Mouse (Mus musculus) testis, adult 10 weeks (tissue): ENCODE data around the gene Vmn1r229. TPM values are rescaled to one million over a fixed set of nuclear protein-coding genes. Genes with fewer than 3 reads are reported as not detected.

Source experiments
- polyA plus RNA-seq: library from polyadenylated mRNA; stranded (reverse); fragments of 350-450 nt; fragmentation: Illumina TruSeq; extraction: RNeasy Lipid Tissue Mini Kit (QIAGEN cat#74804); gene quantifications from one replicate; pipeline ENCODE4 v1.2.3, GENCODE M21; 2014; ENCODE audit warnings: low read depth, low replicate concordance

Vmn1r229 gene
- polyA plus RNA-seq = not detected

DNA sequence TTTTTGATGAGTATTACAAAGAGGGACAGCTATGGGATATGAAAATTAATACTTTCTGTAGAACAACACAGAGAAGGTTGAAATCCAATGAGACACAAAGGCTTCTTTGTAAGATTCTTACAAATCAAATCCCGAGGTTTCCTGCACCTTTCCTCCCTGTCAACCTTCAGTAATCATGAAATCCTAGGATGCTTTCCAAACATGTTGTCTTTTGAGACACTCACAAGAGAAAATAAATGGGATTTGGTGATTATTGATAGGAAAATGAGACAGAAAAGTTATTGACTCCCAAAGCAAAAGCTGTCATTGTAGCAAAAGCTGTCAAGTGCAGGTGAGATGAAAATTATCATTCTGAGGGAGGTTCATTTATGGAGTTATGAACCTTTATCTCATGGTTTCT is at the start of gene Vmn1r229:
Vmn1r229 (plus strand) TSS at position 301 of the 400 bp plus-strand sequence.

GRCm38 (mm10) chr17:20786057-20786456 is 25.3 kb upstream of the Vmn1r229 start, which contains the start of gene Vmn1r228:
Vmn1r228 (minus strand) TSS chr17:20786157.

GRCm38 (mm10) chr17:20840144-20840543 is 28.8 kb downstream of the Vmn1r229 start, which contains the start of gene Vmn1r230:
Vmn1r230 (plus strand) TSS chr17:20840444.

Other genes starting within 250 kb of the Vmn1r229 start
- not detected for gene Vmn2r109, start 246.8 kb upstream of the Vmn1r229 start, polyA plus RNA-seq
- 0.01 TPM for gene Vmn2r110, start 215.1 kb upstream of the Vmn1r229 start, polyA plus RNA-seq
- gene Fpr-rs3, start 186.7 kb upstream of the Vmn1r229 start, polyA plus RNA-seq = not detected
- gene Vmn1r226, start 128.7 kb upstream of the Vmn1r229 start, polyA plus RNA-seq = 2.1 TPM
- not detected for gene Vmn1r227, start 81.7 kb upstream of the Vmn1r229 start, polyA plus RNA-seq
- gene Vmn1r228, start 25.4 kb upstream of the Vmn1r229 start, polyA plus RNA-seq = not detected
- not detected for gene Vmn1r230, start 28.9 kb downstream of the Vmn1r229 start, polyA plus RNA-seq
- gene Vmn1r231, start 93.5 kb downstream of the Vmn1r229 start, polyA plus RNA-seq = not detected
- gene Vmn1r232, start 108.2 kb downstream of the Vmn1r229 start, polyA plus RNA-seq = not detected
- 10.8 TPM for gene Ppp2r1a, start 133.8 kb downstream of the Vmn1r229 start, polyA plus RNA-seq
- gene Vmn1r233, start 184.9 kb downstream of the Vmn1r229 start, polyA plus RNA-seq = not detected
- gene Zfp160, start 197.3 kb downstream of the Vmn1r229 start, polyA plus RNA-seq = 18.0 TPM